Mouse (Mus musculus): ENCODE results near the gene Fam76a. TPM values are rescaled to one million over a fixed set of nuclear protein-coding genes. Genes with fewer than 3 reads are reported as not detected.
"Not testable (repeated sequence)": the region's sequence is repeated elsewhere in the genome, so short reads cannot be mapped to it uniquely, and the experiment has no call there.

The Fam76a gene
- polyA plus RNA-seq, 1 experiment from 2014 or later = 25.8 TPM

DNA sequence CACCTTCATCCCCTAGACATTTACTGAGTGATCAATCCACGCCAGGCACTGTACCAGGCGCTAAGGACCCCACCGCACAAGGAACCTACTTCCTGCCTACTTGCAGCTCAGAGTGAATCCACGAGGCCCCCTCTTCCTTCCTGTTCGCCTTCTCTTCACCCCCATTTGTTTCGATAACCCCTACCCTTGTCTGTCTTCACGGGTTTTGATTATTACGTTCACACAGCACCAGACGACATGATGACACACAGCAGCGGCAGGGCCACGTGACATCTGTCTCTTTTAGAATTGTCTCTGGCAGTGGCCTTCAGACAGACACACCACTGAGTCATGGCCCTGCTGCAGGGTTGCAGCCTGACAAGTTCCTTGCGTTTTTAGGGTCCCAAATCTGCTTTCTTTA is 21.7 kb upstream of the Fam76a start:
- ATAC-seq (ENCODE audit: insufficient number of reproducible peaks, insufficient read depth, low FRiP score, low TSS enrichment, low read depth) = no peak
- Histone ChIP-seq H3K4me2 (no peak overlapping the region), H3K27me3 (peaks cover 12% of the 10 kb centered on the region; the same call in 1 of the 2 replicates), H3K36me3 (no peaks in the 10 kb centered on the region), H3K4me1 (replicated peaks) (peaks cover 25% of the 10 kb centered on the region), H3K4me3 (replicated peaks) (no peak overlapping the region), H3K9me3 (no peaks in the 10 kb centered on the region), H3K27ac (no peak overlapping the region), H3K9ac (replicated peaks) (no peak overlapping the region)
- 77% methylated on average over 12 of the region's 12 CpGs for WGBS

DNA sequence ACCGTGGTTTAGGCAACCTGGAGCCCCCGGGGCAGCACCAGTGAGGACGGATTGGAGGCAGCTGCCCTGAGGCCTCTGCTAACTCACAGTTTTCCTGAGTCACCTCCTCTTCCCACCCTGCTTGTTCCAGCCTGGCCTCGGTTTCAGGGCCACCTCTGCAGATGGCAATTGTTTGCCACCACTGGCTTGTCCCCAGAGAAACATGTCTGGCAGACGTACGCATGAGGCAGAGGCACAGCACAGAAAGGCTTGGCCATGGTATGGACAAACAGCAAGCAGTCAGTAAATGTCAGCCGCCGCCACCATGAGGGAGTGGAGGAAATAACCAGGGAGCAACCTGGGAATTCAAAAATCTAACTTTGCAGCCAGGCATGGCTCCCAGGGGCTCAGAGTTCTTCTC is 20.7 kb upstream of the Fam76a start:
- H3K9ac ChIP-seq (replicated peaks) = no peak overlapping the region
- H3K4me1 ChIP-seq (replicated peaks) = peaks cover 34% of the 10 kb centered on the region
- H3K4me3 ChIP-seq (replicated peaks) = no peak overlapping the region
- no peak overlapping the region; the same call in 1 of the 2 replicates for H3K27ac ChIP-seq
- peaks cover 12% of the 10 kb centered on the region; the same call in 1 of the 2 replicates for H3K27me3 ChIP-seq
- 61% methylated on average over 8 of the region's 8 CpGs for WGBS
- ATAC-seq (ENCODE audit: insufficient number of reproducible peaks, insufficient read depth, low FRiP score, low TSS enrichment, low read depth) = no peak
- H3K36me3 ChIP-seq = no peaks in the 10 kb centered on the region
- no peaks in the 10 kb centered on the region for H3K9me3 ChIP-seq
- no peak overlapping the region for H3K4me2 ChIP-seq

DNA sequence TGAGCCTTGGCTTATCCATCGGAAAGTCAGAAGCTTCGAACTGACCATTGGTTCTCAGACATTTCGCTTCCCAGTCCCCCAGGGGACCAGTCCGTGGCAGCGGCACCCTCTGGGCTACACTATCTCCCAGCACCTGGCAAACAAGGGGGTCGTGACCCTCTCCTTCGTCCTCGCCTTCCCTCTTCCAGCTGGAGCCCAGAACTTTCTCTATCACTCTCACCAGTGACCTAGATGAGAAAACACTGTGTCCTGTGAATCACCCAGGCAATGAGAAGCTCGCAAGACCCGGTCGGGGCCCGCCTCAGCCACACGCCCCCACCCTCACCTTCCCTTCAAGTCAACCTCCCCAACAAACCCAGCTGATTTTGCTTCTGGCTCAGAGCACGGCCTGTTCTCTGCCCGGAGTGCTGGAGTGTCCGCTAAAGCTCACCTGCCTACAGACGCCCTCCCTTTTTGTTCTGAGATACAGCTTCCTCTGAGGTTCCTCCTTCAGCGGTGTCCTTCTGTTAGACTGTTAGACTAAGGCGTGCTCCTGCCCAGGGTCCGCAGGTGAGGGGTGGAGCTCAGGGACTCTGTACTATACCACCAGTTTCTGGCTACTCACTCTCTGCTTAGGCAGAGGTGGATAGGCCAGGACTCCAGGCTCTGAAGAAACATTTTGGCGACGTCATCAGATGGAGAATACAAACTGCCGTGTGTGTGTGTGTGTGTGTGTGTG is 18.8 kb upstream of the Fam76a start:
- H3K4me1 ChIP-seq (replicated peaks) = peaks cover 31% of the 10 kb centered on the region
- H3K36me3 ChIP-seq = no peaks in the 10 kb centered on the region
- no peak overlapping the region for H3K27ac ChIP-seq
- no peak overlapping the region for H3K4me3 ChIP-seq (replicated peaks)
- no peak overlapping the region for H3K9ac ChIP-seq (replicated peaks)
- no peak for ATAC-seq (ENCODE audit: insufficient number of reproducible peaks, insufficient read depth, low FRiP score, low TSS enrichment, low read depth)
- peaks cover 7% of the 10 kb centered on the region; the same call in 1 of the 2 replicates for H3K27me3 ChIP-seq
- WGBS = 63% methylated on average over 23 of the region's 23 CpGs
- no peak overlapping the region for H3K4me2 ChIP-seq
- no peaks in the 10 kb centered on the region for H3K9me3 ChIP-seq

DNA sequence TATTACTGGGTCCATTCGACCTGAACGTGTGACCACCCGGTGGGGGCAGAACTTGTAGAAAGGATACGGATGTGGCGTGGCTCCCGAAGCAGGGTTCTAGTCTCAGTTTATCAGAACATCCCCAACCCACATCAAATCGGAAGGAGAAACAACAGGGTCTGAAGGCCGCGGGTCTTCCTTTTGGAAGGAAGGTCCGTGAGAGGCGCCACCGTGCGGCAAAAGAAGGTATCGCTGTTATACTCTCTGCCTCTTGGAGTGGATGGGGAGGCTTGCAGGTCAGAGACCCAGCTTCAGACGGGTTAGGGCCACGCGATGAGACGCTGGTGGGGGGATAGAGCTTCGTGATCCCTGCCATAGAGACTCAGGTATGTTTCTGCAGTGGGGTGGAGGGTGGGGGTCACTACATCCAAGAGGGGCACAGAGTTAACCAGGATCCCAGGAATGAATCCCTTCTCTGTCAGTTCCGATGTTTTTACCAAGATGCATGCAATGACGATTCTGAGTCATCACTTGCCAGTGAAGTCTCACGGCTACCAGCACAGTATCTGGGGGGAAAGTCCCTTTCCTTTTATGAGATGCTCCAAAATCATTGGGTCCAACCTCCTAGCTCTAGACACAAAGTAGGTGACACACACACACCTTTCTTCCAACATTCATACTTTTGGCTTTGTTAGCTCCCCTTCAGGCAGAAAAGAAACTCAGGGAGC is 17.2 kb upstream of the Fam76a start:
- peaks cover 7% of the 10 kb centered on the region; the same call in 1 of the 2 replicates for H3K27me3 ChIP-seq
- 0 out of 2 replicates have a peak overlapping the region, but pooled peaks have one; percentile 9 for H3K27ac ChIP-seq
- H3K9me3 ChIP-seq = no peaks in the 10 kb centered on the region
- H3K4me2 ChIP-seq = peak overlapping the region; percentile 43; the same call in 1 of the 2 replicates
- peaks cover 25% of the 10 kb centered on the region for H3K4me1 ChIP-seq (replicated peaks)
- no peak overlapping the region for H3K4me3 ChIP-seq (replicated peaks)
- H3K9ac ChIP-seq (replicated peaks) = no peak overlapping the region
- 24% methylated on average over 22 of the region's 22 CpGs for WGBS
- no peaks in the 10 kb centered on the region for H3K36me3 ChIP-seq
- ATAC-seq (ENCODE audit: insufficient number of reproducible peaks, insufficient read depth, low FRiP score, low TSS enrichment, low read depth) = no peak

DNA sequence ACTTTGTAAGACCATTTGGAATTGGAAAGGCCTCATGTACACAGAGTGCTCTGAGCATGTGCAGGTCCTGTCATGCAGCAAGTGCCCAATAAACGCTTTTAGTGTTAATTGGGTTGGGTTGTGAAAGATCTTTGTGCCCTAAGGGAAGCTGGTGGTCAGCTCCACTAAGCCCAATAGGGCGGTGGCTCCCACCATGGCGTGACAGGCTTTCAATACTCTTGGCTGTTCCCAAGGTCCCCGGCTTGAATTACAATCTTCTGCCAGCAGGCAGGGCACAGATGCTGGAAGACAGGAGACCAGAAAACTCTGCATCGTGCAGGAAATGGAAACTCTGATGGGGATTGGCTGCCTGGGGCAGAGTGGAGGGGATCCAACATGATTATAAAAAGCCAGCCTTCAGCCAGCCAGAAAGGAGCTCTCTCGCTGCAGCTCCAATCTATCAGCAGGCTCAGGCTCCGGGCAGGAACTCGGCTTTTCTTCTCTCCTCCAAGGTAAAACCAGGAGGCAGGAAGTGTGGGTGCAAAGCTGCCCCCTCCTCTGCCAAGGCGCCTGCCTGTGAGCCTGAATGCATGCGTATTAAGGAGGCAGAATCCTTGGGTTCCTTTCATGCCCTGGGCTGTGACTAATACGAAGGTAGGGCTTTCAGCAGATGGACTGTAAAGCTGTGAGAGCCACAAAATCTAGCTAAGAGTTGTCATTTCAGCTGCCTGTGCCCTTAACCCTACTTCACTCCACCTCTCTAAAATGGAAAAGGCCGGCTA is 16.0 kb upstream of the Fam76a start:
- Histone ChIP-seq H3K4me3 (replicated peaks) (peak overlapping the region; percentile 9; the same call in 1 of the 2 replicates), H3K27me3 (peaks cover 7% of the 10 kb centered on the region; the same call in 1 of the 2 replicates), H3K36me3 (no peaks in the 10 kb centered on the region), H3K4me1 (replicated peaks) (peaks cover 25% of the 10 kb centered on the region), H3K4me2 (peak overlapping the region; percentile 43), H3K9ac (replicated peaks) (peak overlapping the region; percentile 48), H3K27ac (peak overlapping the region; percentile 92), H3K9me3 (no peaks in the 10 kb centered on the region)
- 22% methylated on average over 12 of the region's 12 CpGs for WGBS
- peak; percentile 71; the same call in 1 of the 2 replicates for ATAC-seq (ENCODE audit: insufficient number of reproducible peaks, insufficient read depth, low FRiP score, low TSS enrichment, low read depth)

DNA sequence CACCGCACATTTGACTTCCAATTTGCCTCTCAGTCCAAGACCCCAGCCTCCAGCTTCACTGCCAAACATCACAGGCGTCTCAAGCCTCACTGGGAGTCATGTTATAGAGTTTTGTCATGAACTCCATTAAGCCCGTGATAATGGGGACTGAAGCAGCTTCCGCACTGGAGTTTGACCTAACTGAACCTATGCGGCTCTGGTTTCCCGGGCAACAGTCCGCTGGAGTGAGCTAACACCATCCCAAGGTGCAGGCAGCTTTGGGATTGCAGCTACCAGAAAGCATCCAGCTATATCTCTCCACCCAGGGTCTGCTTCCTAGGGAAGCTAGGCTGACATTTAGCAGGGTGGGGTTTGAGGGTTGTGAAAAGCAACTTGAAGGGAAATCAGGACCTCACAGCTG is 12.3 kb upstream of the Fam76a start:
- no peaks in the 10 kb centered on the region for H3K9me3 ChIP-seq
- H3K4me3 ChIP-seq (replicated peaks) = no peak overlapping the region
- H3K4me1 ChIP-seq (replicated peaks) = peaks cover 24% of the 10 kb centered on the region
- peak overlapping the region; percentile 24; the same call in 1 of the 2 replicates for H3K9ac ChIP-seq (replicated peaks)
- H3K36me3 ChIP-seq = no peaks in the 10 kb centered on the region
- no peak overlapping the region for H3K27ac ChIP-seq
- no peak overlapping the region for H3K4me2 ChIP-seq
- ATAC-seq (ENCODE audit: insufficient number of reproducible peaks, insufficient read depth, low FRiP score, low TSS enrichment, low read depth) = no peak
- H3K27me3 ChIP-seq = no peaks in the 10 kb centered on the region
- WGBS = 27% methylated on average over 7 of the region's 7 CpGs

DNA sequence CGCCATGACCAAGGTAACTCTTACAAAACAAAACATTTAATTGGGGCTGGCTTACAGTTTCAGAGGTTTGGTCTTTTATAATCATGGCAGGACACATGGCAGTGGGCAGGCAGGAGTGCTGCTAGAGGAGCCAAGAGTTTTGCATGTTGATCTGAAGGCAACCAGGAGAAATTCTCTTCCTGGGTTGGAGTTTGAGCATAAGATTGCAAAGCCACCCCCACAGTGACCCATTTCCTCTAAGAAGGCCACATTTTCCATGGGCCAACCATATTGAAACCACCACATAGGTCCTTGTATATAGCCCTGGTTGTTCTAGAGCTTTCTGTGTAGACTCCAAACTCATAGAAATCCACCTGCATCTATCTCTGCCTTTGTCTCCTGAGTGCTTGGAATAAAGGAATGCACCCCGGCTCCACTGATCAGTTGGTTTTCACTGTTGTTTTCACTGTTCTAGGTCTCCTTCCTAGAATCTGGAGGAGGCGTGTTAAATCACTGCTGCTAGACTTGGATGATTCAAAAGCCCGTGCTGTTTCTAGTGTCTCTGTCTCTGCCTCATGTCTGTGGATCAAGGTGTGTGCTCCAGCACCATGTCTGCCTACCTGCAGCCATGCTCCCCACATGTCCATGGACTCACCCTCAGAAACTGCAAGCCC is 10.5 kb upstream of the Fam76a start:
- Histone ChIP-seq H3K4me2 (no peak overlapping the region), H3K4me3 (replicated peaks) (no peak overlapping the region), H3K9me3 (no peaks in the 10 kb centered on the region), H3K4me1 (replicated peaks) (peaks cover 8% of the 10 kb centered on the region), H3K36me3 (no peaks in the 10 kb centered on the region), H3K9ac (replicated peaks) (no peak overlapping the region), H3K27ac (no peak overlapping the region), H3K27me3 (no peaks in the 10 kb centered on the region)
- WGBS = 80% methylated on average over 4 of the region's 4 CpGs
- ATAC-seq (ENCODE audit: insufficient number of reproducible peaks, insufficient read depth, low FRiP score, low TSS enrichment, low read depth) = no peak

DNA sequence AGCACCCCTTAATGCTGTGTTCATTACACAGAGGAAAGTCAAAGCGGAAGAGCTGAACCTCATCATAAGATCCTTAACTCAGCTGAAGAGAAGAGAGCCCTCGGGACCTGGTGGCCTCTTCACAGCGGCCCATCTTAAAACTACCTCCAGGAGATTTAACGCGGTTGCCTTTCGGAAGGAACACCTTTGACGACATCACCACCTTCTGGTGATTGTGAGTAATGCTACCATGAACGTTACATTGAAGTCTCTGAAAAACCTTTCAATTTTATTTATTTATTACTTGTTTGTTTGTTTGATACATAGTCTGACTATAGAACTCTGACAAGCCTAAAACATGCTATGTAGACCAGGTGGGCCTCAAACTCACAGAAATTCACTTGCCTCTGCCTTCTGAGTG is 8.4 kb upstream of the Fam76a start:
- no peak for ATAC-seq (ENCODE audit: insufficient number of reproducible peaks, insufficient read depth, low FRiP score, low TSS enrichment, low read depth)
- H3K27me3 ChIP-seq = no peaks in the 10 kb centered on the region
- 8% methylated on average over 8 of the region's 8 CpGs for WGBS

DNA sequence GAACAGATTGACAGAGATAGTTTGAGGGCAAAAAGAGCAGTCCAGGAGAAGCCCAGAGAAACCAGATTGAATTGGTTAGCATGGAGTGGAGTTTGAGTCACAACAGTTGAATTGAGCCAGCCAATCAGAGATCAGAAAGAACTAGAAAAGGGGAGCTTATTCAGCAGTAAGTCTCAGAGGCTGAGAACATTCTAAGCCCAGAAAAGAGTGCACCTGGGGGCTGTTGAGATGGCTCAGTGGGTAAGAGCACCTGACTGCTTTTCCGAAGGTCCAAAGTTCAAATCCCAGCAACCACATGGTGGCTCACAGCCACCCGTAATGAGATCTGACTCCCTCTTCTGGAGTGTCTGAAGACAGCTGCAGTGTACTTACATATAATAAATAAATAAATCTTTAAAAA is 4.2 kb upstream of the Fam76a start:
- not testable (repeated sequence) for H3K27me3 ChIP-seq; H3K36me3 ChIP-seq; ATAC-seq (ENCODE audit: insufficient number of reproducible peaks, insufficient read depth, low FRiP score, low TSS enrichment, low read depth); H3K9me3 ChIP-seq; H3K4me3 ChIP-seq (replicated peaks); H3K9ac ChIP-seq (replicated peaks); H3K4me2 ChIP-seq; H3K27ac ChIP-seq
- 65% methylated on average over 2 of the region's 2 CpGs for WGBS
- H3K4me1 ChIP-seq (replicated peaks) = peaks cover 10% of the 10 kb centered on the region

More for the DNA sequence above, 8.4 kb upstream of the Fam76a start:
- Histone ChIP-seq H3K4me3 (replicated peaks) (no peak overlapping the region), H3K9ac (replicated peaks) (no peak overlapping the region), H3K9me3 (no peaks in the 10 kb centered on the region), H3K36me3 (no peaks in the 10 kb centered on the region), H3K4me1 (replicated peaks) (0 out of 2 replicates have a peak, but pooled peaks cover 4% of the 10 kb centered on the region), H3K27ac (no peak overlapping the region), H3K4me2 (no peak overlapping the region; the same call in 1 of the 2 replicates)

DNA sequence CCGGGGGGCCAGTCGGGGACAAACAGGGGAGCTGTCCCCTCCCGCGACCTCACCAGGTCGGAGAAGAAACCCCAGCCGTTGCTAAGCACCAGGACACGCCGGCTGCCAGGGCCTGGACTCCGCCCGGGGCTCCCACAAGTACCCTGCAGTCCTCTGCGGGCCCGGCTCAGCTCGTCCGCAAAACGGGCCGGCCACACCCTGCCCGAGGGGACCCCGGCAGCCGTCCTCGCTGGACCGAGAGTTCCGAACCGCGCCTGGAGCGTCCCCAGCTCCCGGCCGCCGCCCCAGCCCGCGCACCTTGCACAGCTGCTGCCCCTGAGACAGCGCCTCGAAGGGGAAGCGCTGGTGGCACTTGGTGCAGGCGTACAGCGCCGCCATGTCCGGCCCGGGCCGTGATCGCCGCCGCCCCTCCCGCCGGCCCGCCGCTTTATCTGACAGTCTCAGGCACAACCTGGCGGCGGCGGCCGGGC is 262 bp downstream of the Fam76a start:
- WGBS = 1% methylated on average over 50 of the region's 50 CpGs
- H3K4me1 ChIP-seq (replicated peaks) = peaks cover 14% of the 10 kb centered on the region

More for the DNA sequence above, 262 bp downstream of the Fam76a start:
- peak; percentile 34; the same call in 1 of the 2 replicates for ATAC-seq (ENCODE audit: insufficient number of reproducible peaks, insufficient read depth, low FRiP score, low TSS enrichment, low read depth)
- Histone ChIP-seq H3K27me3 (no peaks in the 10 kb centered on the region), H3K4me3 (replicated peaks) (peak overlapping the region; percentile 96), H3K4me2 (peak overlapping the region; percentile 80), H3K36me3 (peaks cover 17% of the 10 kb centered on the region), H3K9me3 (no peaks in the 10 kb centered on the region), H3K9ac (replicated peaks) (peak overlapping the region; percentile 85), H3K27ac (peak overlapping the region; percentile 74; the same call in 1 of the 2 replicates)
